Mouse (Mus musculus): Measurements from ENCODE around the gene Zfp932.
"Not testable (repeated sequence)": the region's sequence is repeated elsewhere in the genome, so short reads cannot be mapped to it uniquely, and the experiment has no call there.

GRCm38 (mm10) chr5:109995461-109995860, 860 bp upstream of the Zfp932 start:
- not testable (repeated sequence) for TF ChIP-seq CTCF (IDR thresholded peaks at IDR 0.05; ENCODE audit: control insufficient read depth, insufficient read depth, insufficient read length); MYOD1 (IDR thresholded peaks at IDR 0.05; ENCODE audit: control insufficient read depth, insufficient read length, low read depth); CEBPB (IDR thresholded peaks at IDR 0.05; ENCODE audit: low read depth); USF1 (IDR thresholded peaks at IDR 0.05; ENCODE audit: low read depth)

Data from C2C12 (cell line).